Mouse (Mus musculus) hematopoietic stem cell, adult 5-6 weeks (primary cell): ENCODE measurements around the gene Gbe1. TPM values are rescaled to one million over a fixed set of nuclear protein-coding genes. Genes with fewer than 3 reads are reported as not detected.
A peak's percentile ranks its signal among the peaks of the same experiment; 100 is the strongest.

Experiments
- ATAC-seq, 2 experiments: fragments of 125-278 bp in 1 of 2; replicated peaks in 1 of 2; 2 replicates each; pipeline ENCODE4 v1.8.0; 2016 to 2017; ENCODE audit warnings: inconsistent platforms in 2 of 2, mild to moderate bottlenecking in 2 of 2, moderate number of reproducible peaks in 2 of 2, low read depth in 1 of 2, moderate TSS enrichment in 1 of 2; ENCODE audit not compliant: low FRiP score in 2 of 2, poor library complexity in 2 of 2, severe bottlenecking in 2 of 2, insufficient read depth in 1 of 2, low TSS enrichment in 1 of 2
- total RNA-seq: library from RNA; stranded (forward); fragments of 172-1452, 232-1000 nt; gene quantifications from 2 replicates; pipeline ENCODE4 v1.2.3, GENCODE M21; 2017

Gene Gbe1
- total RNA-seq, 1 experiment from 2014 or later: 50.4 TPM

DNA sequence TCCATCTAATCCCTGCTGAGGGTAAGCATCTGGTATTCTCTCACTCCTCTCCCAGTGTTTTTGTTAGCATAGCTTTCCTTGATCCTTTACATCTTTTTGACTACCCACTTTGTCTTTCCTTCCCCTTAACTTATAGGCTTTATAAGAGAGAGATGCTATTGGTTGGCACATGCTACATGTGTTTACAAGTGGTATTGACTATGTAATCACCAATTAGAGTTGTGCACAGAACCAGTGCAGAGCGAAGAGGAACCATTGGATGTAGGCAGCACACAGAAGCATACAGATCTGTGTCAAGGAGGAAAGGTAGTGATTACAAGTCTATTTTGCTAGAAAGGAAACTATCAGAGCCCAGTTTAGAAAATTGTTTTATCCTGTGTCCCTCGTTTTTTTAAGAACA, 209.1 kb downstream of the Gbe1 start:
- ATAC-seq: no peak

GRCm38 (mm10) chr16:70523566-70523965, 209.8 kb downstream of the Gbe1 start:
- no peak for ATAC-seq

GRCm38 (mm10) chr16:70524273-70524672, 210.5 kb downstream of the Gbe1 start:
- no peak for ATAC-seq

DNA sequence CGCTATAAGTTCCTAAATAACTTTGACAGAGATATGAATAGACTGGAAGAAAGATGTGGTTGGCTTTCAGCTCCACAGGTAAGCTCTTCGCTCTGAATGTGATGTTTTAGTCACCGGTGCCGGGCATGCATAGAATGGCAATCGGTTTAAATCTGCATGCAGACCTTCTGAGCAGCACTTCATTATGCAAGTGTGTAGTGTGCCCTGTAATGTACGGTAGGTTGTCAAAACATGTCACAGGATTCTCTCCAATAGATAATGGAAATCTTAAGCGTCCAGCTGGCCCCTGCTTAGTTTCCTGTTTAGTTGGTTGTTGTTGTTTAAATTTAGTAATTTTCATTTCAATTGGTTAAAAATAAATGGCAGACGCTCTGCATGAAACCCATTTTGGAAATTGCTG, 213.5 kb downstream of the Gbe1 start:
- ATAC-seq: no peak

- no peak for ATAC-seq
Observed at GRCm38 (mm10) chr16:70535224-70535623, 221.5 kb downstream of the Gbe1 start.

DNA sequence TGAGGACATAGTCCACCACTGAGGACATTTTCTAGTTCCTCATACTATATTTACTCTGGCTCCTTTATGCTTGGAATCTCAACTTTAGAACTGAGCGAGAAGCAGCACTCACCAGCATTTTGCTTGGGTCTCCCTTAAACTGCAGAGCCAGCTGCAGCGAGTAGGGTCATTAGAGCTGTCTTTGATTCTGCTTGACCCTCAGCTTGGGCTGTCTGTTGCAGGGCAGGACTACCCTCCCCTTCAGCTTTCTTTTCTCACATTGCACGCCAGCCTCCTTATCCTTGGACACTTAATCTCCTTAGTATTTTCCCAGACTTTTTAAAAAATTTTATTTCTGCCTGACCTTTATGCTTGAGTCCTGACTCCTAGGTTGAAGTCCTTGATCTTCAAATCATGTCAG, 237.1 kb downstream of the Gbe1 start:
- no peak for ATAC-seq

GRCm38 (mm10) chr16:70561635-70562348, 248.0 kb downstream of the Gbe1 start:
- no peak for ATAC-seq

DNA sequence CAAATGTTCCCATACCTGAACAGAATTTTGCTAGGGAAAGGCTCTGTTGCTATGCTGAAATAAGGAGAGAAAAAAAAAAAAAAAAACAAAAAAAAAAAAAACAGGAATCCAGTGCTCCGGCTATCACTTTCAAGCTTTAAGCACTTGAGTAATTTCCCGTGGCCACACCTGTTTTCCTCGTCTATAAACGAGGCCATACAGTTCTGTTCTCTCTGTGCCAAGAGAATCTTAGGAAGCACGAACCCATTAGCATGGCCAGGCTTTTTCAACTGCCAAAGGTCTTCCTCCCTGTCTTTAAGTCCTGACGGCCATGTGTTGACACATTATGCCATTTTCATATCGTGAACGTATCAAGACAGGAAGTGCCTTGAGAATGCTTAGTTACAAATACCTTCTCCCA, 248.8 kb downstream of the Gbe1 start:
- ATAC-seq: no peak

- ATAC-seq: no peak
Observed at GRCm38 (mm10) chr16:70563456-70563855, 249.7 kb downstream of the Gbe1 start.

DNA sequence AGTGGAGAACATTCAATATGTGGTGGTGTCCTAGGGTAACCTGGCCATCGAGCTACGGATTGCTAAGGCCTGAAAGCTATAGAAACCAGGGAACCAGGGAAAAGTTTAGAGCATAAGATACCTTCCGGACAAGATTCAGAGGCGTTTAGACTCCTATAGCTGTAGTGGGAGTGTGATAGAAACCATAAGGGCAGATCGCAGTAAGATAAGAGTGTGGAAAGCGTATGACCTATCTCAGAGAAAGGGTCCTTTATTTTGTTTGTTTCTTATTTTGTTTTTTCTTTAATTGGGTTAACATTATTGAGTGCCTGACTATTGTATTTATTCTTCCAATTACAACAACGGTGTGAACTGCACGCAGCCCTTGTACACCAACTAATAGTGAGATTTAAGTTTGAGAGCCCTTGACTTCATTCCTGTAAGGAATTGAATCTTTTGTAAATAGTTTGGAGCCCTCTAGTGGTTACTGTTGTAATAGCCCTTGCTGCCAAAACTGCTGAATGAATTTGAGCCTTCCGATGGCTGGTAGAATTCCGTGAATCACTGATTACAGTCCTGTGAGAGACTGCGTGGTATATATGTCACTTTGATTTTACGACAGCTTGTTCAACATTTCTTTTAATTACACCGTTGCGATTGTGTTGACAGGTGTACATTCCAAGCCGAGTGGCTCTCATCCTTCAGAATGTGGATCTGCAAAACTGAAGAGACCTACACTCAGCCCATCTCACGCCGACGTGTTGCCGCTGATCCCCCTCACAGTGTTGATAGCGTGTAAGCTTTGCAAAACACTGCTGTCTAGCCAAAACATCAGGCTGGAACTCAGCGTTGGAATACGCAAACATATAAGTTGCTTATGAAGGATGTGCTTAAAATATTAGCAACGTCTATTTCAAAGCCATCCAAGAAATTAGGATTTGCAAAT, 254.9 kb downstream of the Gbe1 start:
- ATAC-seq: peak; percentile 73 to 86

DNA sequence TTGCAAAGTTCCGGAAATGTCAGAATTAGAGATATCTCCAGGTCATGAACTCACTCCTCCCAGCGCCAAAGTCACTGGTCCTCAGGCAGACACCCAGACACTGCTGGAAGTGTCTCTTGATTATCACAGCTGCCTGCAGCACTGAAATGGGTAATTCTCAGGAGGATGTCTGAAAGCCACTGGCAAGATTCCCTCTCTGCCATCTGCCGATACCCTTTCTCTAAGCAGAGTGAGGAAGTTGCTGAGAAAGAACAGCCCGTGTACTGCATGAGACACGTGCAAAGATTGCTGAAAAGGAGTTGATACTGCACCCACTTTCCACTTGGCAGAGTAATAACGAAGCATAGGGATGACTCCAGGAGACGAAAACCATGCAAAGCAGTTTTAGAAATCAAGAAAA, 272.2 kb downstream of the Gbe1 start:
- no peak for ATAC-seq

GRCm38 (mm10) chr16:70602326-70602725, 288.6 kb downstream of the Gbe1 start:
- ATAC-seq: no peak

- ATAC-seq: no peak
Observed at GRCm38 (mm10) chr16:70608358-70608757, 294.6 kb downstream of the Gbe1 start.

DNA sequence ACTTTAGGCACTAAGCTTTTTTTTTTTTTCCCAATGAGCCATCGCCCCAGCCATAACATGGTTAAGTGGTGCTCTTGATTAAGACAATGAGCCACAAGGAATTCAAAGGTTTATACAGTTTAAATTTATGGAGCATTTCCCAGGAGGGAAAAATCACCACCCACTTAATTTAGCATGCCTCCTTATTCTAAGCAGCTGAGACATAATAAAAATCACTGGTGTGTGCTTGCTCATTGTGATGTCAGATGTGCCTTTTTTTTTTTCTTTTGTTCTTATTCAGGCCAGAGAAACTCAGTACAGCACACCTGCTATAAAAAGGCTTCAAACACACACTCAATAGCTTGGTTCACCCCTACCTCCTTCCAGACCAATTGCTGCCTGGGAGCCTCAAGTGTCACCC, 303.9 kb downstream of the Gbe1 start:
- no peak for ATAC-seq

DNA sequence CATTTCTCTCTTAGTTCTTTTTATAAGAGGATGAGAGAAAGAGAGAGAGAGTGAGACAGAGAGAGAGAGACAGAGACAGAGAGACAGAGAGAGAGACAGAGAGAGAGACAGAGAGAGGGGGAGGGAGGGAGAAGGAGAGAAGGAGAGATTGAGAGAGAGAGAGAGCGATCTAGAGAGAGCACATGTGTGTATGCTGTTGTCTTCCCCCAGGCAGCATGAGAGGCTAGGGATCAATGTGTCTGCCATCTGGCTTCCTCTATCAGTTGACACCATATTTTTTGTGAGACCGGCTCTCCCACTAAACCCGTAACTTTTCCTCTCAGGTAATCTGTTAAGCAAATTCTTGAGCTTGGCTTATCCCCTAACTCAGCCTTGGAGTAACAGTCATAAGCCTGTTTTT, 304.4 kb downstream of the Gbe1 start:
- no peak for ATAC-seq
